Mouse (Mus musculus) induced T-regulatory cell, adult 2 months (primary cell): ENCODE data around the gene Gsdma3.
"Not testable (repeated sequence)": the region's sequence is repeated elsewhere in the genome, so short reads cannot be mapped to it uniquely, and the experiment has no call there.

ENCODE experiments used
- DNase-seq: peaks from one replicate; pipeline ENCODE4 v3.0.0-alpha.2; 2012; ENCODE audit warnings: low read depth

The Gsdma3 gene

DNA sequence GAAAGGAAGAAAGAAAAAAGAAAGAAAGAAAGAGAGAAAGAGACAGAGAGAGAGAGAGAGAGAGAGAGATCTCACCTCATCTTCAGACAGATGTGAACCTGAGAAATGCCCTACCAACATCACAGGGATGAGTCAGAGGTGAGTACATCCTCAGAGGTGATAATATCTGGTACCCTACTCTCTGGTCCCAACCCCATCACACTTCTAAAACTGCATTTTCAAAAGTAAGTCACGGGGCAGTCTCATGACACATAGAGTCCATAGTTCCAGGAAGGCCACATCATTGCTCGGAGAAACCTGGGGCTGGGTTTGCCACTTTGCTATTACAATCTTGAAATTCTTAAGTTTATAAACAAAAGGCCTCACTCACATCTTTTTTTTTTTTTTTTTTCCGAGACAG is 30.2 kb upstream of the Gsdma3 start:
- DNase-seq: peak; percentile 76

- DNase-seq: peak; percentile 94
Observed at GRCm38 (mm10) chr11:98597363-98597762, 28.8 kb upstream of the Gsdma3 start.

- DNase-seq: no peak
Observed at GRCm38 (mm10) chr11:98597991-98598390, 28.2 kb upstream of the Gsdma3 start, which contains the start of gene Lrrc3c. TSS of gene Lrrc3c (plus strand) at chr11:98598291.

DNA sequence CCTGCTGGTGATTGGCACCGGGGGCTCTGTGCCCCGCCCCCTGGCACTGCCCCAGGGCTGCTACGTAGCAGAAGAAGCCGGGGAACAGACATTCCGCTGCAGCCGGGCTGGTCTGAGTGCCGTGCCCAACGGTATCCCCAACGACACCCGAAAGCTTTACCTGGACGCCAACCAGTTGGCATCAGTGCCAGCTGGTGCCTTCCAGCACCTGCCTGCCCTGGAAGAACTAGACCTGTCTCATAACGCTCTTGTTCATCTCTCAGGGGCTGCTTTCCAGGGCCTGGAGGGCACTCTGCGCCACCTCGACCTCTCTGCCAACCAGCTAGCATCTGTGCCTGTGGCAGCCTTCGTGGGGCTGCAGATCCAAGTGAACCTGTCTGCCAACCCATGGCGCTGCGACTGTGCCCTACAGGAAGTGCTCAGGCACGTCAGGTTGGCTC is 27.3 kb upstream of the Gsdma3 start:
- DNase-seq: no peak

GRCm38 (mm10) chr11:98599291-98599690 is 26.9 kb upstream of the Gsdma3 start:
- DNase-seq: no peak

- peak; percentile 77 for DNase-seq
Observed at GRCm38 (mm10) chr11:98602090-98602690, 24.0 kb upstream of the Gsdma3 start.

DNA sequence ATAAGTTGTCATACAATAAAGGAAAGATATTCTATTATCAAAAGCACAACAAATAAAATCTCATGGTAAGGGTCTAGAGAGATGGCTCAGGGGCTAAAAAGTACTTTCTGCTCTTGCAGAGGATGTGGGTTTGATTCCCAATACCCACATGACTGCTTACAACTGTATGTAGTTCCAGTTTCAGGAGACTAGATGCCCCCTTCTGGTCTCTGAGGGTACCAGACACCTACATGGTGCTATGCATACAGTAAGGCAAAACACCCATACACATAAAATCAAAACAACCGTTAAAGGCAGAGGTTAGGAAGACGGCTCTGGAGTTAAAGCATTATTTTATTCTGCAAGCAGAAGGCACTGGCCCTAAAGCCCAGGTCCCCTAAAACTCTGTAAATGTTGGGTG is 22.2 kb upstream of the Gsdma3 start:
- DNase-seq: peak; percentile 56

- DNase-seq: peak; percentile 7
Observed at GRCm38 (mm10) chr11:98604911-98605310, 21.2 kb upstream of the Gsdma3 start.

- DNase-seq: peak; percentile 84
Observed at GRCm38 (mm10) chr11:98606763-98607162, 19.4 kb upstream of the Gsdma3 start.

DNA sequence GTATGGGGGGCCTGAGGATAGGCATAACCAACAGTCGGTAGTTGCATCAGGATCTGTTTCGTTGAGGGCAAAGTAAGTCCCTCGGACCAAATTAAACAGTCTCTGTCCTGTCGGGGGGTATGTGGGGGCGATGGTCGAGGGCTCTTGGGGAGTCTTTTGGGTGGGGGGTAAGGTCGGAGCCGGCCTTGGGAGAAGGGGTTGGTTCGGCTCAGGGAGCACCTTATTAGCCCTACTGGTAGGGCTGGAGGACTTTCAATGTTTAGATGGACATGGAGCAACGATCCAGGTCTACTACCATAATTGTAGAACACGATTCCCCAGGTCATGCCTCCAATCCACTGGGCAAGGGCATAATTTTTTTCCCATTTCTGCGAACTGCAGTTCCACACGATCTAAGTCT is 5.4 kb upstream of the Gsdma3 start:
- DNase-seq: no peak

DNA sequence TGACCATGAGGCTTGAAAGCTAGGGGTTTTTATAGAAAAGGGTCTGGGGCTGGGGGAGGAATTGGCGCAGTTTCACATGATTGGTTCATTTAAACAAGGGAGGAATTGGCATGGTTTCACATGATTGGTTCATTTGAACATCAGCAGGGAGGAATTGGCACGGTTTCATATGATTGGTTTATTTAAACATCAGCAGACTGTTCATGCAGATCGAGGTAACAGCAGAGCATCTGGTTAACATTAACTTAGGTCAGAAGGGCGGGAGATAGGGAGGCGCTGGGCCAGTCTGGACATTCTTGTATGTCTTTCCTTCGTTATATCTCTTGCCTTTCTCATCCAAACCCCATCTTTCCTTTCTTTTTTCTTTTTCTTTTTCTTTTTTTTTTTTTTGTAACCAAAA is 2.2 kb upstream of the Gsdma3 start:
- DNase-seq: not testable (repeated sequence)

DNA sequence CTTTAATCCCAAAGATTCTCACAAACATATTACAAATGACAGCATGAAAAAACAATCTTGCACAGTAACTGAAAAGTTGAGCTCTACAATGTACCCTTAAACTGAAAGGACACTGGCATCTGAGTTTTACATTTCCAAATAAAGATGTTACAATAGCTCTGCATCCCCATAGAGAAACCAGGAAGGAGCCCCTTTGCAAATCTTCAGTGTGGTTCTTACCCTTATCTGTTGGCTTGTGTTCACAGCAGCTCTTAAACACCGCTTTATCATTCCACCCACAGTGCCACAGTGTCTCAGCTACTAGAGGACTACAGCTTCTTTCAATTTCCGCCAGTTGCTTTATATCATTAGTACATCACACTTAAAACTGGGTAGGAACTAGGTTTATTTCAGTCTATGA is 1.8 kb upstream of the Gsdma3 start:
- DNase-seq: not testable (repeated sequence)

DNA sequence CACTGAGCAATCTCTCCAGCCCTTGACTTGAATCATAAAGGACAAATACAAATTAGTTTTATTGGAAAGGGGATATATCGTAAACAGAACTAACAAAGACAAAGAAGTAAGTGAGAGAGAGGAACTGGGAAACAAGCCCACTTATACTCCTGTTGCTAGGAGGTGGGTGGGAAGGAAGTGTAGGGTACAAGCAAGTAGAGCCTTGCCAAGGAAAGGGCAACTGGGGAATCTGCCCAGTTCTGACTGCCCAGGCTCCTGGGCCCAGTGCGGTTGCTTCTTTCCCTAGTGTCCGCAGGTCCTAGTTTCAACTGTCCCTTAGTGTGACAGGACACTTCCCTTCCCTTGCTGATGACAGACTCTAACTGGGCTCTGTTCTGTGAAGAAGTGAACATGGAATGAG is 2.5 kb downstream of the Gsdma3 start:
- DNase-seq: no peak

- DNase-seq: no peak
Observed at GRCm38 (mm10) chr11:98630646-98631045, 4.5 kb downstream of the Gsdma3 start.

GRCm38 (mm10) chr11:98635312-98635970 is 9.3 kb downstream of the Gsdma3 start:
- peak; percentile 74 for DNase-seq

GRCm38 (mm10) chr11:98637501-98637900 is 11.3 kb downstream of the Gsdma3 start:
- peak; percentile 24 for DNase-seq

DNA sequence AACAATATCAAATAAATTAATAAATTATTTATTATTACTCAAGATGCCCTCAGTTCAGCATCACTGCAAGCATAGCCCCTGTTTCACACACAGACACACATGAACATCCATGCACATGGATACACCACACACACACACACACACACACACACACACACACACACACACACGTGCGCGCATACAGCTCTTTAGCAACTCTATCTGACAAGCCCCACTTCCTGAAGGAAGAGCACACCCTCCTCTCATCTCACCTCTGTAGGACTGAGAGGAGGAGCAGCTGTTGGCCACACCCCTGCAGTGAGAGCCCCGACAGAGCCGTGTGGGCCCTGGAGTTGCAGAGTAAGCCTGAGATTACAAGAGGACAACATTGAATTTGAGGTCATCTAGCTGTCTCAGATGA is 13.9 kb downstream of the Gsdma3 start:
- DNase-seq: no peak

GRCm38 (mm10) chr11:98644757-98645156 is 18.6 kb downstream of the Gsdma3 start:
- DNase-seq: no peak

- DNase-seq: no peak
Observed at GRCm38 (mm10) chr11:98645946-98646345, 19.8 kb downstream of the Gsdma3 start.

GRCm38 (mm10) chr11:98646459-98646858 is 20.3 kb downstream of the Gsdma3 start, which contains the start of gene Gsdma2:
TSS of gene Gsdma2 (plus strand) at chr11:98646759.
- DNase-seq: no peak

- peak; percentile 85 for DNase-seq
Observed at GRCm38 (mm10) chr11:98655076-98655475, 28.9 kb downstream of the Gsdma3 start.

DNA sequence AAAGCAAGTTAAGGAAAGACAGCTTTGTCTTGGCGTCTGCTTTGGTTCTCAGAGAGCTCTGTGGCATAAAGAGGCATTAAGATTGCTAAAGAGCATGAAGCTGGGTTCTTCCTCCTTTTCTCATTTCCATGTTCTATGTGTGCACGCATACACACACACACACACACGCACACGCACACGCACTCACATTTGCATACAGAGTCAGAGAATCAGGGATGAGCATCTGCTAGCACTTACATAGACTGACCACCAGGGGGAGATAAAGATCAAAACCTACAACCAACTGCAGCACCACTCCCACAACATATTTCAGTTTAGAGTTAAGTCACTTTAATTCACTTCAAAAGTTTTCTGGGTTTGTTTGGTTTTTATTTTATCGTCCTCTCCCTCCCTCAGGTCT is 34.4 kb downstream of the Gsdma3 start:
- DNase-seq: peak; percentile 85

- no peak for DNase-seq
Observed at GRCm38 (mm10) chr11:98664091-98664490, 37.9 kb downstream of the Gsdma3 start, which contains the start of gene Gsdma. TSS of gene Gsdma (plus strand) at chr11:98664351.

GRCm38 (mm10) chr11:98668984-98669383 is 42.8 kb downstream of the Gsdma3 start:
- DNase-seq: no peak
